Mouse (Mus musculus): ENCODE data around the gene Aire.

- TF ChIP-seq CTCF (IDR thresholded peaks at IDR 0.05) (peak; percentile 76), EP300 (IDR thresholded peaks at IDR 0.05) (no peak)
Observed at GRCm38 (mm10) chr10:78069101-78070011, 25.9 kb upstream of the Aire start, which contains the start of gene Icosl.

Data from lung, postnatal 0 days (tissue).